Mouse (Mus musculus): Measurements from ENCODE around the gene Cd59a.

The Cd59a gene

GRCm38 (mm10) chr2:104135920-104136319, 40.3 kb downstream of the Cd59a start:
- DNase-seq (ENCODE audit: low read depth, low spot score): no peak

- no peak for DNase-seq (ENCODE audit: low read depth, low spot score)
These were observed 46.5 kb downstream of the Cd59a start for GRCm38 (mm10) chr2:104142140-104142539.

DNA sequence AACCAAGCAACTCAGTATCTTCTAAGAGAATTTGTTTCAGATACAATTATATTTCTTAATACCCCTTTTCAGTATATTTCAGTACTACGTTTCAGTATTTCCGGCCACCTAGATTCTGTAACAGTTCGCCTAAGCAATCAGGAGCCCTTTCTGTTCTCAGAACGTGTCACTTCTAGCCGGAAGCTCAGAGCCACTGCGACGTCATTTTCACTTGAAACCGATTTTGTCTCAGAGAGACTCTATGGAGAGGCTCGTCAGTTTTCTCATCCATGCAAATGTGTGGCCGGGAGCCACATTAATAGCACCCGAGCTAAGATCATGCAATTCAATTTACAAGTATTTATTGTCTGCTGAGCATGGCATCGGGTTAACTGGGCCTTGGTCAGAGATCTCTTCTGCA, 48.4 kb downstream of the Cd59a start:
- DNase-seq (ENCODE audit: low read depth, low spot score): no peak

GRCm38 (mm10) chr2:104145983-104146382, 50.4 kb downstream of the Cd59a start:
- DNase-seq (ENCODE audit: low read depth, low spot score): no peak

GRCm38 (mm10) chr2:104147910-104148561, 52.4 kb downstream of the Cd59a start:
- no peak for DNase-seq (ENCODE audit: low read depth, low spot score)

GRCm38 (mm10) chr2:104150608-104151397, 55.2 kb downstream of the Cd59a start:
- no peak for DNase-seq (ENCODE audit: low read depth, low spot score)

- no peak for DNase-seq (ENCODE audit: low read depth, low spot score)
These were observed 57.7 kb downstream of the Cd59a start for GRCm38 (mm10) chr2:104153345-104153744.

DNA sequence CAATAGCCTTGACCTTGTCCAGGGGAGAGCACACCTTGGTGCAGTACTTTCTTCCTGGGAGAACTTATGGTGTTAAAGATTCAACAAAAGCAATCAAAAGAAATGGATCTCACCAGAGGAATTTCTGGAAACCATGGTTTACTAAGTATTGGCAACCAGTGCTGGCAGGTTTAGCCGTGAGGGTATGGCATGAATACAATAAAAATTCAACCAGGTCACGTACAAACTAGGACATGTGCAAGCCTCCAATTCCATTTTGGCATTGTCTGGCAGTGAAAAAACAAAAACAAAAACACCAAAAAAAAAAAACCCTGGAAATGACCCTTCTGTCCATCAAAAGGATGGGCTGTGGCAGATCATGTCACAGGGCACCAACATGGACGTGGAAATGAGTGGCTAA, 58.3 kb downstream of the Cd59a start:
- no peak for DNase-seq (ENCODE audit: low read depth, low spot score)

- DNase-seq (ENCODE audit: low read depth, low spot score): no peak
These were observed 62.2 kb downstream of the Cd59a start for GRCm38 (mm10) chr2:104157831-104158230.

- no peak for DNase-seq (ENCODE audit: low read depth, low spot score)
These were observed 67.8 kb downstream of the Cd59a start for GRCm38 (mm10) chr2:104163418-104163817.

- DNase-seq (ENCODE audit: low read depth, low spot score): no peak
These were observed 68.4 kb downstream of the Cd59a start for GRCm38 (mm10) chr2:104163978-104164487.

Measured in retina, postnatal 7 days (tissue).